Mouse (Mus musculus) urinary bladder, postnatal 25 days (tissue): ENCODE measurements around the gene Olfr1131.
"Not testable (repeated sequence)": the region's sequence is repeated elsewhere in the genome, so short reads cannot be mapped to it uniquely, and the experiment has no call there.

Experiments used
- DNase-seq: peaks from one replicate; pipeline ENCODE4 v3.0.0; 2022; ENCODE audit warnings: low spot score

The Olfr1131 gene

DNA sequence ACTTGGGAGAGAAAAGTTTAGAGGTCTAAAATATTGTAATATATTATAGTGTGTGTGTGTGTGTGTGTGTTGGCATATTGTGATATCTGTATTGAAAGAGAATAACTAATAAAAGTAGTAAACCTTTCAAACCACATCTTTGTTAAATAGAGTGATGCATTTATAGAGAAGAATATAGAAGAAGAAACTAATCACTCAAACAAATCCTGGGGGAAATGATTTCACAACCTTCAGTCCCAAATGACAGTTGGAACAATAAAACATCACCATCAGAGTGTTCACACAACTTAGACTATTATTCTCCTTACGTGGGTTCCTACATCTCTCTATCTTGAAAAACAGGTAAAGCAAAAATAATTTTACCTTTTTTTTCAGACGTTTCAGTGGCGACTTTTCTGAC lies at the start of gene Olfr1131:
Olfr1131 (plus strand) TSS at position 301 of the 400 bp plus-strand sequence.
- DNase-seq = no peak

DNA sequence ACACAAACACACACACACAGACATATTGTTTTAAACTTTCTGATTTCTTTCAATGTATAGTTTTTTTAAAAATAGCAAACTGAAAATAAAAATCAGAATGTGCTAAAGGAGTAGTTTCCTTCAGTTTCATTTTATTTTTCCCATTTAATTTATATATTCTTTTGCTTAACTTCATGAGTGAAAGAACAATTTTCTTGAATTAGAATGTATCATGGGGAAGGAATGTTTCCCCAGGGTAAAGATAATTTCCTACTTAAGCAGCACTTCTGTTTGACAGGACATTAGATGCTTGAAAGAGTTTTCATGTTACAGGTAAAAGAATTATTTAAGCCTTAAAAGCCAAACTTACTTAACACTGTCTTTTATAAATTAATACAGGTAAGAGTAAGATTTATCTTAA lies 21.0 kb upstream of the Olfr1131 start, which contains the start of gene Olfr1130:
Olfr1130 (plus strand) TSS at position 301 of the 400 bp plus-strand sequence.
- DNase-seq = not testable (repeated sequence)

DNA sequence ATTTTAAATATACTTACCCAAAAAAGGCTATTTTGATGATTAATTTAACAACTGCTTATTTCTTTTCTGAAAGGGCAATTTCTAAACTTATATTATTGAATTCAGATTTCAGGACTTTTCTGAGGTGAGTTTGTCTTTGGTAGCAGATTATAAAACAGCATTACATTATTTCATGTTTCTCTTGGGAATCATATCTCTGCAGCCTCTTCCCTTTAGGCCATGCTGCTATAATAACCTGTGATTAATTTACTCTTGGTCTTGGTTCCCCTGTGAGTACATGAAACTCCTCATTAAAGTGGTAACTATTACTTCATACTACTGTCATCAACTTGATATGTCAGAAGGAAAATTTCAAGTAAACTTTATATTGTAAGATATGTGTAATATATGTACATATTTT lies 10.5 kb downstream of the Olfr1131 start, which contains the start of gene Olfr1132:
Olfr1132 (minus strand) TSS at position 101 of the 400 bp plus-strand sequence.
- no peak for DNase-seq

DNA sequence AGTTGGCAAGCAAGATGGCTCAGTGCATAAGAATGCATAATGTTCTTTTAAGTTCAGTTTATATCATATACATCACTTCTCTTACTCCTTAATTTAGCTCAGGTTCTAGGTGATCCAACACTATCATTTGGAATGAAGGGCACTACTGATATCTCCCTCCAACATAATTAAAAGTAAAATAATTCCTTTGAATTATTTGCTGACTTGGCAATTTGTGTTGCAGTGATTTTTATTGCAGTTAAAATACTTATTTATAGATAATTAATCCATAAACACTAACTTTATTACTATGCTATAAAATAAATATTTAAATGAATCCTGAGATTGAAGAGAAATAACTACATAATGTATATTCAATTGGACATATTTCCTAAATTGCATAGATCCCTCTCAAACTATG lies 15.5 kb downstream of the Olfr1131 start:
- no peak for DNase-seq

DNA sequence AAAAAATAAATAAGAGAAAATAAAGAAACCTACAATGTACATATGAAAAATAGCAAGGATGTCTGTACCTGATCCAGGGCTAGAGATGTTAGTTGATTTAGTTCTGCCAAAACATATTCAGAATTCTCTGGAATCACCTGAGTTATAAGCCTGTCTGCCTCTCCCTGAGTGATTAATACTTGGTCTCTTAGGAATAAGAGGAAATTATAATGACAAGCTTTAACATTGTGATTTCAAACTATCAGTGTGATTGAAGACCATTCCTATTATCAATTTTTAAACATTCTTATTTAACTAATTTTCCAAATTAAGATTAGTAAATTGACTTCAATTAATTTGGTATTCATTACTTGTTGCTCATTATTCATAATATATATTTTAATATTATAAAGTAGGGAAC lies 20.4 kb downstream of the Olfr1131 start, which contains the start of gene Olfr1133:
Olfr1133 (minus strand) TSS at position 101 of the 400 bp plus-strand sequence.
- DNase-seq = no peak

DNA sequence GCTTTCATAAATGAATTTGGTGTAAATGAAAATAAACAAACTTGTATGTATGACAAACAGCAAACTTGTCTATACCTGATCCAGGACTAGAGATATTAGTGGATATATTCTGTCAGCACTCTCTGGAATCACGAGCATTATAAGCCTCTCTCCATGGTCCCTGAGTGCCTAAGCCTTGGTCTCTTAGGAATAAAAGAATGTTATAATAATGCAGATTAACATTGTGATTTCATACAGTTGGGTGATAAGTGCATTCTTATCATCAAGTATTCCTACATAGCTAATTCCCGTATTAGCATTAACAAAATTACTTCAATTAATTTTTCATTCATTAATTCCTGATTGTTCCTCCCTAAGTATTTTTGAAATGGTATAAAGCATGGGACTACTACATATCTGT lies 31.5 kb downstream of the Olfr1131 start, which contains the start of gene Olfr1134:
Olfr1134 (minus strand) TSS at position 101 of the 400 bp plus-strand sequence.
- no peak for DNase-seq

DNA sequence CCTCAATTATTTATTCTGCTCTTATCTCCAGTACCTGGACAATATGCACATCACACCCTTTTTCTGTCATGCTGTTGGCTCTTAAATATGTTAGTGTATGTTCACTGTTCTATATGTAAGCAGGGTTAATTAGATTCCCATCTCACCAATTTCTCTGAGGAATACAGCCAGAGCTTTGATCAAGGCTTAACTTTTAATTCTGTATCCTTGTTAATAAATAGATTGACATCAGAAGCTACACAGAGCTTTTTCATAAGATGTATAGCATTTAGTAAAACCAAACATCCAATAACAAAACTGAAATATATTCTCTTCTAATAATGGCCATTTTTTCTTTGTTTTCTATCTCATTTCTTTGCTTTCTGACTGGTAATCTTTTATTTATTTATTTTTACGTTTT lies 46.7 kb downstream of the Olfr1131 start, which contains the start of gene Olfr1135:
Olfr1135 (minus strand) TSS at position 101 of the 400 bp plus-strand sequence.
- DNase-seq = no peak
